Mouse (Mus musculus): ENCODE measurements around the gene Cox10.

Gene Cox10

DNA sequence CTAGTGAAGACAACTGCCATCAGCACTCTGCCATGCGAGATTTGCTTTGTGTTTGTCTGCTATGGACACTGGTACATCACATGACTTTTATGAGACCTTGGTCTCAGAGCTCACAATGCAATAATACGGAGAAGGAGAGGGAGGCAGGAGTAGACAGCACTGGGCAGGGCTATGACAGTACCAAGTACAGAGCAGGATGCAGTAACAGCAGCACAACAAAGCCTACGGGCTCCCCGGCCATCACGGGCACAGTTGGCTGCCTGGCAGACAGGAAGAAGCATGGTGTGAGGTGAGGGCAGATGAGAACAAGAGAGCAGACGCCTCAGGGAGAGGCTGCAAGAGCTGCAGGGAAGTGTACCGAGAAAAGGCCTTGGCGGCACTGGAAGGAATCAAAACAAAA is 87.3 kb downstream of the Cox10 start:
- DNase-seq, result peak; percentile 66 to 79

DNA sequence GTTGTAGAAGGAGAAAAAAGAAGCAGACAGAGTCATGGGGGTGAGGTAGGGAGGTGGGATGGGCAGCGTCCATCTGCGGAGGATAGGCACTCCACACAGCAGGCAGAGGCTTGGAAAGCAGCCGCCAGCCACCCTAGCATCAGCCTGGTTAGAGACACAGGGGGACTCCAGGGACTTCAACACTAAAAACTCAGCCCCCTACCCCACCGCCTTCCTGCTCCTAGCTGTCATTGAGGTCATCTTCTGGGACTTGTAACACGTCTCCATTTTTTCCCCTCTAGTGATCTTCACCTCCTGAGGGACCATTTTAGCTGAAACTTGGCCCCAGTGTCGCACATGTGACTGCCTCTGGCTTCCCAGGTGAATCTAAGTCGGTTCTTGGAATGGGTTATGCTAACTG is 88.5 kb downstream of the Cox10 start:
- DNase-seq, result no peak

DNA sequence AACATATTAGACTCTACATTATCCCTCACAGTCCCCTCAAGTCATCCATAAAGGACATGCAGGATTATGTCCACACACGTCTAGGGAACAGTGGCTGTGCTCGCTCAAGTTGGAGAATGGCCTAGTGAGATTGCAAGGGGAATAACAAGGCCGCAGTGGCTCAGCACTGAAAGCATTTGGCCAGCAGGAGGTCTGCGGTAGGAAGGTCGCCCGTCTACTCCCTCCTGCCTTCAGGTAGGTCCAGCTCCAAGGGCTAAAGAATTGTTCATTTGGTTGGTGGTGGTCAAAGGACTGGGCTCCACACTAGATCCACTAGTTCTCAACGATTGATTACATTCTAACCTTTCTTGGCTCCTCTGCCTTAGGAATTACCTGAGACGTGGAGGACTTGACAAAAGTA is 89.0 kb downstream of the Cox10 start:
- no peak for DNase-seq

GRCm38 (mm10) chr11:63988991-63989860 is 90.0 kb downstream of the Cox10 start:
- DNase-seq, result peak; percentile 20 to 21

- DNase-seq, result no peak
These were observed 91.1 kb downstream of the Cox10 start for GRCm38 (mm10) chr11:63988031-63988665.

DNA sequence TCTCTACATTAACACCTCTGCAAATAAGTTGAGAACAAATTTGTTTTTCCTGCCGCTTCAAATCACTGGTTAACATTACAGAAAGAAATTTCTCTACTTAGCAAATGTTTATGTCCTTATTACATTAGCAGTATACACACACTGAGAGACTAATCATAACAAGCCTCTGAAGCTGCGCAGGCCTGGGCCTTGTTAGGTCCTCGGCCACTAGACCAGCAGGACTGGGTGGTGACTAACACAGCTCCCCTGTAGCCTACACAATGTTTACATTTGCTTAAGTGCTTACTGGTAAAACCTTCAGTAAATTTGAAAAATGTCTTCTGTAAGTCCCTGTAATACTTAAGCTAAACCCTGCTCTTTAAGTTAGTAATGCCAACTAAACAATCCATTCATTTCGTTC is 92.6 kb downstream of the Cox10 start:
- DNase-seq, result no peak

DNA sequence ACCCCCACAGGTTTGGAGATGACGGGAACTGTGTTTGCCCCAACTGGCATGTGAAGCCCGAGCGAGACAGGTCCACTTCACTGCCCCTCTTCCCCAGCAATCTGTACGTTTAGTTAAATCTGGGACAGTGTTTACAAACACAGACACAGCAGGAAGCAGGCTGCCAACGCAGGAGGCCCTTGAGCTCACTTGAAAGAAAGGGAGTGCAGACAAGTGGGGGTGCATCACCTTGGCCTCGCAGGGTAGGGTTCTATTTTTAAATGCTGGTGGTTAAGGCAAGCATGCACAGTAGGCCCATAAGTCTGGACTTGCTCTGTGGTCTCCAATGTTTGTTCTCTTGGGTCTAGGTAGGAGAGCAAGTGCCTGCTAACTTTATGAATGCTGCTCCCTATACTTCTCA is 93.8 kb downstream of the Cox10 start:
- DNase-seq, result peak; percentile 39 to 51

DNA sequence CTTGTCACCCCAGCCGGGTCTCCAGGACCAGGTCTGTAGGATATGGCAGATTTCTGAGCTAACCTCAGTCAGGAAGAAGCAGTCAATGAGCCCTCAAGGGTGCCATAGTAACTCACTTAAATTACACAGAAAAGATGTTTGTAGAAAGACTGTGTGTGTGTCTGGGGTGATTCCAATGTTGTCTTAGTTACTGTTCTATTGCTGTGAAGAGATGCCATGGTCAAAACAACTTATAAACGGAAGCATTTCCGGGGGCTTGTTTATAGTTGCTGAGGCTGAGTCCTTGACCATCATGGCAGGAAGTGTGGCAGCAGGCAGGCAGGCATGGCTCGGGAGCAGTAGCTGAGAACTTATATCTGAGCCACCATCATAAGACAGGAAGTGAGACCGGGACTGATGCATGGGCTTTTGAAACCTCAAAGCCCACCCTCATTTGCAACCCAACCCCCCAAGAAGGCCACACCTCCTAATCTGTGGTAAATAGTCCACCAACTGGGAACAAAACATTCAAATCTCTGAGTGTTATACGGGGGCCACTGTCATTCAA is 94.6 kb downstream of the Cox10 start:
- peak; percentile 44 to 59 for DNase-seq

DNA sequence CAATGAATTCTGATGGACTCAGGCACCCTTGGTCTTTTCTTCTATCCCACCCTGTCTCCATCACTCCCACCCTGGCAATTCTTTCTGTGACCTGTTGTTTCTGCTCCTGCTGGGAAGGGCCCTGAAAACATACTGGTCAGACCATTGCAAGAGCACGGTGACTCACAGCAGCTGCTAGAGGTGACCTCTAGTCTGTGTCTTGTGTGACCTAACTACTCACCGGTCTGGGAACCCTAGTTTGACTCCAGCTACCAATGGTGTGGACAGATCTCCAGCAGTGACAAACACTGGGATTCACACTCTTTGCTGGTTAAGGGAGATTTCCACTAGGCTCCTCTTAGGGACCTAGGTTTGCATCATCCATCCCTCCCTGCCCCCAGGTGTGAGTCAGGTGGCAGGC is 101.5 kb downstream of the Cox10 start:
- DNase-seq, result no peak

- no peak for DNase-seq
These were observed 102.5 kb downstream of the Cox10 start for GRCm38 (mm10) chr11:63976775-63977174.

GRCm38 (mm10) chr11:63975260-63975899 is 103.9 kb downstream of the Cox10 start:
- DNase-seq, result no peak

DNA sequence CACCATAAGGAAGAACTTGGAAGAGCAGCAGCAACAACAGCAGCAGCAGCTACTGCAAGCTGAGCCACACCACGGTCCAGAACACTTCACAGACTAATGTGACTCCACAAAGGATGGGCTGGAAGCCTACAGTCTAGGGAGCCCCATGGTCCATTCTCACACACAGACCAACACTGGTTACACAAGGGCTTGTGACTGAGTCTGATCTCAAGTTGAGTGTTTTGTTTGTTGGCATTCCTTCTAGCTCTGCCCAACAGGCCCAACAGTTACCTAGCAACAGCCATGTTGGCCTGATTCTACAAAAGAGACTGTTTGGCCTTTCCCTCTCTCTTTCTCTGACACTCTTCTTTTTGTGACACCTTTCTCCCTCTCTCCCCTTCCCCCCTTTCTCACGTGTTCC is 105.3 kb downstream of the Cox10 start:
- DNase-seq, result no peak

GRCm38 (mm10) chr11:63971462-63971861 is 107.8 kb downstream of the Cox10 start:
- DNase-seq, result no peak

- DNase-seq, result no peak
These were observed 108.5 kb downstream of the Cox10 start for GRCm38 (mm10) chr11:63970818-63971217.

- DNase-seq, result no peak
These were observed 109.9 kb downstream of the Cox10 start for GRCm38 (mm10) chr11:63969205-63969910.

DNA sequence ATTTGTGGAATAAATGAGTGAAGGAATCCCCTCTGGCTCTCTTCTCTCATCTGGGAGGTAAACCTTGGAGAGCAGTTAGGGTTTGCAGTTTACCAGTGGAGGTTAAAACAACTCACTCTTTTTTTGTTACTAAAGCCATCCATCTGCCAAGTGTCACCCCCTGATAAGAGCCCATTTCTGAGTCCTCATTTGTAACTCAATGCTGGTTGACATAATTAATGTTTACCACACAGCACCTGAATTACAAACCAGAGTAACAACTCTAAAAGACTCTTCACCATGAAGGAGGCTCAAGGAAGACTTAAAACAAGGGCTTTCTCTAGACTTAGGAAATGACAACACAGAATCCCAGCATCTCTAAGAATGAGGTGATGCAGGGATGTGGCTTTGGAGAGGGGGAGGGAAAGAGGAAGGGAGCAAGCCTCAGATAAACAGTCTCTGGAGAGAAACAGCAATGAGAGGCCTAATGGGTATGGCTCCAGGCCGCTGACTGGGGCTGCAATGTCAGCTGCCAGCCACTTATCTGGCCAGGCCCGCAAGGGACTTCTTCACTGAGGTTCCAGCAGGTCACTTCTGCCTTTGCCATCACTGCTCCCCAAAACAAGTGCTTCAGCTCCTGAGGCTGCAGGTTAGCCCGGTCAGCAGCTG is 110.8 kb downstream of the Cox10 start:
- DNase-seq, result no peak

GRCm38 (mm10) chr11:63967641-63968387 is 111.5 kb downstream of the Cox10 start:
- no peak for DNase-seq

- DNase-seq, result no peak
These were observed 113.8 kb downstream of the Cox10 start for GRCm38 (mm10) chr11:63965437-63965836.

GRCm38 (mm10) chr11:63957207-63957606 is 122.1 kb downstream of the Cox10 start:
- DNase-seq, result peak; percentile 19 to 22

DNA sequence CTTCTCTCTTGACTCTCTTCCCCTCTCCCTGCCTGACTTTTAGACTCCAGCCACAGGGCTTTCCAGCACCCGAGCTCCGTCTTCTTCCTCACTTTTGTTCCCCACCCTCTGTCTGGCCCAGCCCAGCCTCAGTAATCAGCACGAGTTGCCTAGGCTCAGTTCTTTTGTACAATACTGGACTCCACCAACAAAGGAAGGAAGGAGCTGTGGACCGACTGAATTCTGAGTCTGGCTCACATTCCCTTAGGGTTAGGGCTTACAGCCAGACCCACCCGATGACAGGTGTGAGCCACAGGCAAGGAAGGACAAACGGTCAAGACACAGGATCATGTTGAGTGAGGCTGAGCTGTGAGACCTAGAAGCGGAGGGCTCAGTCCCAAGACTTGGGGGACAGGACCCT is 122.5 kb downstream of the Cox10 start:
- DNase-seq, result no peak

GRCm38 (mm10) chr11:63953887-63954286 is 125.4 kb downstream of the Cox10 start:
- no peak for DNase-seq

Data from thymus, postnatal 36 days (tissue).